Mouse (Mus musculus) lung, adult 2 months (tissue): Measurements from ENCODE around the gene Fras1. TPM values are rescaled to one million over a fixed set of nuclear protein-coding genes. Genes with fewer than 3 reads are reported as not detected.

Experiments
- DNase-seq: peaks from one replicate; pipeline ENCODE4 v3.0.0; 2022
- H3K4me1 ChIP-seq: fragments of 200-500 bp; 2 replicates; pipeline ENCODE4 v1.6.1; 2011; ENCODE audit warnings: low read length; ENCODE audit not compliant: control insufficient read depth, insufficient read depth
- H3K4me3 ChIP-seq: fragments of 200-500 bp; replicated peaks from 2 replicates; pipeline ENCODE3; 2011; ENCODE audit warnings: low read depth, mild to moderate bottlenecking, control low read depth, low read length; ENCODE audit errors: extremely low read depth
- CTCF ChIP-seq: fragments of 200-500 bp; IDR thresholded peaks from 2 replicates; pipeline ENCODE4 v1.5.1; 2011; ENCODE audit warnings: mild to moderate bottlenecking, low read length, control low read depth; ENCODE audit not compliant: insufficient read depth
- POLR2A ChIP-seq: fragments of 200-500 bp; IDR thresholded peaks from 2 replicates; pipeline ENCODE4 v1.6.1; 2011; ENCODE audit warnings: low read depth, mild to moderate bottlenecking, control low read depth, low read length, borderline replicate concordance; ENCODE audit errors: extremely low read depth
- WGBS: fragments of 180-500 bp; shearing (Covaris S2); methylation state at CpG from one replicate; pipeline ENCODE4 v1.1.7; 2018; 5-methylcytosine and 5-hydroxymethylcytosine counted together
- polyA plus RNA-seq: library from polyadenylated mRNA; depleted of rRNA; stranded (reverse); fragments of >200 nt; gene quantifications from 2 replicates; pipeline ENCODE4 v1.2.3, GENCODE M21; 2012; rRNA removed

Gene Fras1
- polyA plus RNA-seq, 1 experiment = 2.0 TPM

DNA sequence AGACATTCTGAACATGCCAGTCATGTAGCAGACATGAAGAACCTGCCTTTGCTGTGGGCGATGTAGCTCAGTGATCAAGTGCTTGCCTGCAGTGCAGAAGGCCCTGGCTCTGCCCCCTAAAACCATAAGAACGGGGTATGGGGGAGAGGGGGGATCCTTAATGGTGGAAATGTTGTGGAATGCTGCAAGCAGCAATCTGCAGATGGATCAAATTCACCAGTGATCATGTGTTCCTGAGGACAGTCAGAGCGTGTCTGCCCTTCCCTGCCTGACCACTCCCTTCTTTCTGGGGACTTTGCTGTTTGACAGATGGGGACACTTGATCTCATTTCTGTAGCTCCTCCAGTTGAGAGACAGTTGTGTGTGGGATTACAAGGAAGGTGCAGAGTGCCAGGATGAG is 431.1 kb downstream of the Fras1 start:
- no peak overlapping the region for H3K4me3 ChIP-seq
- peaks cover 44% of the 10 kb centered on the region for H3K4me1 ChIP-seq
- 58% methylated on average over 3 of the region's 3 CpGs for WGBS
- DNase-seq = no peak
- TF ChIP-seq POLR2A (no peak), CTCF (no peak)

DNA sequence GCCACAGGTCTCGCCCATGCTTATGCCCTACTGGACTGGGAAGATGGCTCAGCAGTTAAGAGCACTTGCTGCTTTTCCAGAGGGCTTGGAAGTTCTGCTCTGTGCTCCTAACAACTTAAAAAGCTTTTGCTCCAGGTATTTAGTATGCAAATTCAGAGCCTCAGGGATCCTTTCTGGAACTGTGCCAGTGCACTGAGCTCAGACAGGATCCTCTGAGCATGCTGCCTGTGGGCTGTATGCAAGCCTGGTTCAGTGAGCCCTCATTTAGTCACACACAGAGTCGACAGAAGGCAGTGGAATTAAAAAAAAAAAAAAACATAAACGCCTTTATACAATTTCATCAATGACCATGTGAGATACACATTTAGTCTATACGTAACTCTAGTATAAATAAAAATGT is 436.9 kb downstream of the Fras1 start:
- Histone ChIP-seq H3K4me1 (peaks cover 8% of the 10 kb centered on the region), H3K4me3 (no peak overlapping the region)
- 78% methylated on average over 4 of the region's 4 CpGs for WGBS
- TF ChIP-seq POLR2A = no peak
- no peak for TF ChIP-seq CTCF
- no peak for DNase-seq

DNA sequence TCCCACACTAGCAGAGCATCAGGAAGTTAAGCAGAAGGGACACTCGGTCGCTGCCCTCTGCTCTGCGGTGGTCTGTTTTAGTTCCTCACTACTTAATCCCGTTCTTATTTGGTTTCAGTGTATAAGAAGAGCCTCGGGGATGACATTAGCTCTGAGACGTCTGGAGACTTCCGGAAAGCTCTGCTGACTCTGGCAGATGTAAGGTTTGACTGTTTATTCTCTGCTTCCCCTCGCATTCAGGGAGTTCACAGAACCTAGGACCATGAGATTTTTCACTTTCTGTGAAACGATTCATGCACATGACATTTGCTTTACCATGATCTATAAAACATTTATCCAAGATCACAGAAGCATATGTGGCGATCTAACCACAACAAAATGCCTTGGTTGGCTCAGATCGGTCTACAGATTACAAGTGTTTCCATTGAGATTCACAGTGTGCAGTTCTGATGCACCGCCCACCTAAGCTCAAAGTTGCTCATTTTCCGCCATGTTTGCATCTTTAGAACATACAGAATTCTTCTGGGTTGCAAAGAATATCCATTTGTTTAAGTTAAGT is 451.1 kb downstream of the Fras1 start:
- H3K4me1 ChIP-seq = no peaks in the 10 kb centered on the region

DNA sequence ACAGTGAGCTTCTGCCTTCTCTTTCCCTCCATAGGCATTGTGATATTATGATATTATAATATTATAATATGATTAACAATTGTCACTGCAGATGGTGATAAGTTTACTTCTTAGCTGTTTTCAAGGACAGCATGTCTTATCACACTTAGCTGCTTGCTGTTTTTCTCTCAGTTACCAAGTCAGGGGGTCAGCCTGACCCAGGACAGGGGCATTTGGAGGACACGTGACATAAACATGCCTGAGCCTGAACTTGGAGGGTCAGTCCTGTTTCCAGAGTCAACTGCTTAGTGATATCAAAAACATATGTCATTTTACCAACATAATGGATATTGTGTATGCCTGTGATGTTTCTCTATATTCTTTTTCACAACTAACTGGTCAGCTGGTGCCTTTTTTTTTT is 453.4 kb downstream of the Fras1 start:
- Histone ChIP-seq H3K4me1 (no peaks in the 10 kb centered on the region), H3K4me3 (no peak overlapping the region)
- no peak for DNase-seq
- no peak for TF ChIP-seq POLR2A
- TF ChIP-seq CTCF = no peak
- 60% methylated on average over 1 of the region's 1 CpGs for whole genome bisulfite sequencing

More for the DNA sequence above, 451.1 kb downstream of the Fras1 start:
- DNase-seq = no peak
- TF ChIP-seq POLR2A = no peak
- no peak for TF ChIP-seq CTCF
- H3K4me3 ChIP-seq = no peak overlapping the region
- WGBS = 72% methylated on average over 13 of the region's 13 CpGs

Other genes starting within 250 kb of the Fras1 start
- 5.2 and 8.2 TPM in 2 replicates for gene Cnot6l, start 209.8 kb upstream of the Fras1 start, polyA plus RNA-seq
- gene Mrpl1, start 164.5 kb upstream of the Fras1 start, polyA plus RNA-seq = 1.4 and 2.0 TPM in 2 replicates